Mouse (Mus musculus): ENCODE data around the gene Aym1. TPM values are rescaled to one million over a fixed set of nuclear protein-coding genes. Genes with fewer than 3 reads are reported as not detected.

Gene Aym1
- polyA plus RNA-seq, 1 experiment from 2014 or later: not detected

GRCm38 (mm10) chr5:113380553-113380952, 23.5 kb downstream of the Aym1 start:
- WGBS: 95% methylated on average over 8 of the region's 8 CpGs
- no peaks in the 10 kb centered on the region for H3K27me3 ChIP-seq (ENCODE audit: poor library complexity, severe bottlenecking)
- DNase-seq (ENCODE audit: extremely low spot score, low spot score): no peak
- H3K27ac ChIP-seq: no peak overlapping the region
- no peak overlapping the region for H3K4me3 ChIP-seq
- no peaks in the 10 kb centered on the region for H3K36me3 ChIP-seq (replicated peaks)
- peaks cover 2% of the 10 kb centered on the region; the same call in 1 of the 2 replicates for H3K4me1 ChIP-seq
- no peaks in the 10 kb centered on the region for H3K9me3 ChIP-seq

DNA sequence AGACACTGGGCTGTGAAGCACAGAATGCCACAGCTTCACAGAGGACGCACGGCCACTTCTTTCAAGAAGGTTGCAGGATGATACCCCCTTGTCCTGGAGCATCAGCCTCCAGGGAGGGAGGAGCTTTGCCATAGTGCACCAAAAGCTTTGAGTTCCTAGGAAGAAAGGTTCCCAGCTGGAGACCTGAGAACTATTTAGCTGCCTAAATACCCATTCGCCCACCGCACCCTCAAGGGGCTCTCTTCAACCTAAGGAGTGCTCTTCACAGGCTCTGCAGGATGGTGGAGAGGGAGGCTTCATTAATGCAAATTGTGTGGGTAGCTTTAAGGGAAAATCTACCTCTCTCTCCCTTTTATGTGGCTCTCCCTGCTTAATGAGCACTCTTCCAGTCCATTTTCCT, 25.5 kb downstream of the Aym1 start:
- Histone ChIP-seq H3K9me3 (no peaks in the 10 kb centered on the region), H3K4me3 (no peak overlapping the region), H3K36me3 (replicated peaks) (no peaks in the 10 kb centered on the region), H3K27ac (no peak overlapping the region), H3K4me1 (no peaks in the 10 kb centered on the region), H3K27me3 (ENCODE audit: poor library complexity, severe bottlenecking) (no peaks in the 10 kb centered on the region)
- DNase-seq (ENCODE audit: extremely low spot score, low spot score): no peak
- WGBS: 38% methylated on average over 4 of the region's 4 CpGs

- H3K4me1 ChIP-seq: 0 out of 2 replicates have a peak, but pooled peaks cover 3% of the 10 kb centered on the region
- no peak overlapping the region for H3K27ac ChIP-seq
- no peaks in the 10 kb centered on the region for H3K27me3 ChIP-seq (ENCODE audit: poor library complexity, severe bottlenecking)
- no peak for DNase-seq (ENCODE audit: extremely low spot score, low spot score)
- no peaks in the 10 kb centered on the region for H3K9me3 ChIP-seq
- no peak overlapping the region for H3K4me3 ChIP-seq
- 66% methylated on average over 8 of the region's 8 CpGs for WGBS
- H3K36me3 ChIP-seq (replicated peaks): no peaks in the 10 kb centered on the region
Observed at GRCm38 (mm10) chr5:113393766-113394165, 36.7 kb downstream of the Aym1 start.

DNA sequence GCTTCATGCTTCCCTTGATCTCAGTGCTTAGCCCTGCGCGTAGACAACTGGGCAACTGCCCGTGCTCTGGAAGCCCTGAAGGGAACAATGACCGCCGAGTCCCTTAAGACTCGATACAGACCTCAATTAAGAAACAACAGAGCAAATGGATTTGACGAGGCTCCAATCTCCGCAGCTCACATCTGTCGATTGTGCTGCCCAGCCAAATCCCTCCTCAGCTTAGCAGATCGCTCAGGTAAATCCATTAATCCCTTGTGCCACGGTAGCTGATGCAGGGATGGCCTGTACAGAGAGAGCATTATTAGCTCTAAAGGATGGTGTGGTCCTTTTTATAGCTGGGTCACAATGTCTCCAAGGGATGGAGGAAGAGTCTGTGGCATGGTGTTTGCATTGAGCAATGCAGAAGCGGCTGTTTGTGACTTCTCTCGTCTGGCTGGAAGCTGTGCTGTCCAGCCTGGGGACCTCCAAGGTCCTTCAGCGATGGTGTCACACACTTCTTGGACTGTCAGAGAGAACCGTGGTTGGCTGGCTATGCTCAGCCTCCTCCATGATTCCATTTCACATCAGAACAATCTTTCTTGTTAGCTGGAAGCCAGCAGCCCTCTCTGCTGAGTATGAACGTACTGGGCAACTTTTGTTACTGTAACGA, 39.3 kb downstream of the Aym1 start:
- Histone ChIP-seq H3K4me3 (no peak overlapping the region), H3K27me3 (ENCODE audit: poor library complexity, severe bottlenecking) (no peaks in the 10 kb centered on the region), H3K27ac (no peak overlapping the region), H3K9me3 (peaks cover 14% of the 10 kb centered on the region), H3K36me3 (replicated peaks) (no peaks in the 10 kb centered on the region), H3K4me1 (0 out of 2 replicates have a peak, but pooled peaks cover 3% of the 10 kb centered on the region)
- WGBS: 66% methylated on average over 17 of the region's 17 CpGs
- no peak for DNase-seq (ENCODE audit: extremely low spot score, low spot score)

GRCm38 (mm10) chr5:113397443-113398317, 40.6 kb downstream of the Aym1 start:
- no peaks in the 10 kb centered on the region for H3K36me3 ChIP-seq (replicated peaks)
- DNase-seq (ENCODE audit: extremely low spot score, low spot score): no peak
- 89% methylated on average over 17 of the region's 17 CpGs for WGBS
- 0 out of 2 replicates have a peak, but pooled peaks cover 3% of the 10 kb centered on the region for H3K4me1 ChIP-seq
- no peak overlapping the region for H3K27ac ChIP-seq
- H3K4me3 ChIP-seq: no peak overlapping the region
- H3K9me3 ChIP-seq: peaks cover 14% of the 10 kb centered on the region
- H3K27me3 ChIP-seq (ENCODE audit: poor library complexity, severe bottlenecking): no peaks in the 10 kb centered on the region

- no peak overlapping the region for H3K4me3 ChIP-seq
- 79% methylated on average over 11 of the region's 11 CpGs for WGBS
Observed at GRCm38 (mm10) chr5:113402702-113403101, 45.6 kb downstream of the Aym1 start.

DNA sequence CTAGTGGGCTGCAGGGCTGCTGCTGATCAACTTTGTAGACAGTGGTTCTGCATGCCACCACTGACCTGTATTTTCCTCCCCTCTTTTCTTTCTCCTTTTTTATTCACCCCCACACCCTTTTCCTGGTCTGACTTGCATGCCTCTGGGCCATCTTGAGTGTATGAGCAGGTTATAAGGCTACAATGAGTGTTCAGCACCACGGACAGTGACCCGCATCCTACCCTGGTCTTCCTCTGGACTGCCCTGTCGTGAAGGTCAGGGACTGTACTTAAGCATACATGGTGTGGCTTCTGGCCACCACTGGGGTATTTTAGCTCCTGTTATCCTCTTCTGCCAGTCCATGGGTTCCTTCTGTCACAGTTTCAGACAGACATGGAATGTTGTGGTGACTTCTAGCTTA, 50.3 kb downstream of the Aym1 start:
- DNase-seq (ENCODE audit: extremely low spot score, low spot score): peak; percentile 53
- 4% methylated on average over 3 of the region's 3 CpGs for WGBS
- Histone ChIP-seq H3K27me3 (ENCODE audit: poor library complexity, severe bottlenecking) (no peaks in the 10 kb centered on the region), H3K36me3 (replicated peaks) (no peaks in the 10 kb centered on the region), H3K4me3 (no peak overlapping the region), H3K9me3 (no peaks in the 10 kb centered on the region), H3K27ac (no peak overlapping the region), H3K4me1 (no peaks in the 10 kb centered on the region)

More at GRCm38 (mm10) chr5:113402702-113403101, 45.6 kb downstream of the Aym1 start:
- Histone ChIP-seq H3K9me3 (peaks cover 14% of the 10 kb centered on the region), H3K36me3 (replicated peaks) (no peaks in the 10 kb centered on the region), H3K27ac (no peak overlapping the region), H3K4me1 (no peaks in the 10 kb centered on the region), H3K27me3 (ENCODE audit: poor library complexity, severe bottlenecking) (no peaks in the 10 kb centered on the region)
- DNase-seq (ENCODE audit: extremely low spot score, low spot score): no peak

Small RNA genes within 50 kb of the gene (microRNA-seq; reads per million reads assigned to microRNA genes)
- not detected for gene Mir7229
- gene Mir7230: not detected

Other genes starting within 250 kb of the Aym1 start
- 4.4 and 4.5 TPM in 2 replicates for gene 2900026A02Rik, start 136.1 kb upstream of the Aym1 start, polyA plus RNA-seq (2016; fragmentation: Nextera tagmentation; extraction: Ambion mirVana)
- gene Tmem211, start 130.4 kb upstream of the Aym1 start, polyA plus RNA-seq (2016; fragmentation: Nextera tagmentation; extraction: Ambion mirVana): 0.22 and 0.67 TPM in 2 replicates
- gene Sgsm1, start 46.5 kb upstream of the Aym1 start, polyA plus RNA-seq (2016; fragmentation: Nextera tagmentation; extraction: Ambion mirVana): 15.5 and 18.2 TPM in 2 replicates
- 3.9 and 4.5 TPM in 2 replicates for gene Wscd2, start 133.0 kb downstream of the Aym1 start, polyA plus RNA-seq (2016; fragmentation: Nextera tagmentation; extraction: Ambion mirVana)